Mouse (Mus musculus) gastrocnemius, adult 8-10 months (tissue): ENCODE data around the gene Il12a. TPM values are rescaled to one million over a fixed set of nuclear protein-coding genes. Genes with fewer than 3 reads are reported as not detected.

Experiments used
- DNase-seq, 2 experiments: peaks; one replicate each; pipeline ENCODE4 v3.0.0; 2022; ENCODE audit warnings: low spot score in 2 of 2
- total RNA-seq, 4 experiments: library from RNA; stranded (reverse); gene quantifications; 2 replicates each; pipeline ENCODE4 v1.2.4; 2022

Il12a gene
- 10 to 100 TPM in 3 of 4 experiments, 1 to 10 TPM in 1; 8.7 to 12.5 (median 10.7) TPM for total RNA-seq

- DNase-seq: no peak
These were observed at the start of gene Il12a for GRCm38 (mm10) chr3:68690344-68690743. Il12a (plus strand) TSS chr3:68690644.

GRCm38 (mm10) chr3:68642935-68643334, 47.5 kb upstream of the Il12a start:
- no peak for DNase-seq

- peak in 1 of 2 experiments; percentile 13 for DNase-seq
These were observed 43.9 kb upstream of the Il12a start for GRCm38 (mm10) chr3:68646387-68647130.

- no peak for DNase-seq
These were observed 43.2 kb upstream of the Il12a start for GRCm38 (mm10) chr3:68647282-68647681.

- no peak for DNase-seq
These were observed 40.2 kb upstream of the Il12a start for GRCm38 (mm10) chr3:68650251-68650650.

GRCm38 (mm10) chr3:68656607-68657352, 33.7 kb upstream of the Il12a start:
- DNase-seq: no peak

GRCm38 (mm10) chr3:68657589-68658245, 32.7 kb upstream of the Il12a start:
- DNase-seq: no peak

- no peak for DNase-seq
These were observed 30.4 kb upstream of the Il12a start for GRCm38 (mm10) chr3:68659996-68660395.

GRCm38 (mm10) chr3:68660538-68660937, 29.9 kb upstream of the Il12a start:
- no peak for DNase-seq

- no peak for DNase-seq
These were observed 28.1 kb upstream of the Il12a start for GRCm38 (mm10) chr3:68662386-68662785.

GRCm38 (mm10) chr3:68664337-68664736, 26.1 kb upstream of the Il12a start:
- no peak for DNase-seq

GRCm38 (mm10) chr3:68666377-68666776, 24.1 kb upstream of the Il12a start:
- no peak for DNase-seq

- no peak for DNase-seq
These were observed 22.6 kb upstream of the Il12a start for GRCm38 (mm10) chr3:68667852-68668251.

GRCm38 (mm10) chr3:68669418-68669974, 20.9 kb upstream of the Il12a start:
- DNase-seq: no peak

- DNase-seq: no peak
These were observed 15.7 kb upstream of the Il12a start for GRCm38 (mm10) chr3:68674721-68675120.

- no peak for DNase-seq
These were observed 15.1 kb upstream of the Il12a start for GRCm38 (mm10) chr3:68675216-68675835.

- DNase-seq: no peak
These were observed 14.3 kb upstream of the Il12a start for GRCm38 (mm10) chr3:68675980-68676678.

- peak in 1 of 2 experiments; percentile 12 for DNase-seq
These were observed 13.6 kb upstream of the Il12a start for GRCm38 (mm10) chr3:68676831-68677303.

- DNase-seq: no peak
These were observed 11.4 kb upstream of the Il12a start for GRCm38 (mm10) chr3:68678805-68679585.

GRCm38 (mm10) chr3:68683579-68683978, 6.9 kb upstream of the Il12a start:
- DNase-seq: no peak
